Comparison of ENCODE assay signal across 10 mouse cellular contexts in the genomic region with DNA sequence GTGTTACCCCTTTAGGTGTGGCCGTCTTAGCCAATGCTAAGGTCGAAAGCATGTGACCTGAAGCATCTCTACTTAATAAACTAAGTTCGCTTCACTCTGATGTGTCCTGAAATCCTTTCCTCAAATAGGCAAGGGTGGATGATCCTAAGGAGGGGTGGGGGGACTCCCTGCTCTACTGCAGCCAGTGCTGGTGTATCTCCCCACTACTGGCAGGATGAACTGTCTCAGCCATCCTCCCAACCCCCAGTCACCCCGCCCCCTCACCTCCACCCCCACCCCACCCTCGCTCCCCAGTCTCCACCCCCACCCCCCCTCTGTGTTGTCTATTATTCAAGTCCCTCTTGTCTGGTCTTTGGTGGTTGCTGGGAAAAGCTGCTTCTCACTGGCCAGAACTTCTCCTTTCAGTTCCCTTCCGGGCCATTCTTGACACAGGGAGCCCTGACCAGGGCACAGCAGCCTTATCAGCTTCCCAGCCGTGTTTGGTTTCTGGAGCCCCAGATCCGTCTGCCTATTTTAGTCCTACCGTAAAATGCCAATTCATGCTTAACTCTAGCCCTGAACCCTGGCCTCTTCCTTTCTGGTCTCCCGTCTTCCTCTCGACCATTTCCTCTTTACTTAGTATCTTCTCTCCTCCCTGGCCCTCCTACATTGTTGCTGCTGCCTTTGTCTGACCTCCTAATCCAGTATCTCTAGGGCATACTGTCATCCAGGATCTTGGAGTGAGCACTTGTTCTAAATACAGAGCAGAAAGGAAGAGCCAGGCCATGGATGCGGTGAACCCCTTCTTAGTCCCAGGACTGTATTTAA. TPM values are rescaled to one million over a fixed set of nuclear protein-coding genes. Genes with fewer than 3 reads are reported as not detected.
DNase-seq lines count a peak whose midpoint lies in the region; ATAC-seq and TF ChIP-seq lines count a peak whose summit lies in the region.
"Had no signal": no experiment of that assay in that cellular context is flagged by ENCODE, and none has a peak within 500 bp of the region (broad histone marks: within the 10 kb centered on the region; RNA-seq: fewer than 3 reads in every experiment).

No protein-coding gene starts in this region.

- 0 out of 2 replicates have a peak overlapping the region, but pooled peaks have one; percentile 19 for H3K27ac ChIP-seq in embryonic facial prominence, embryonic 10.5 days (replicated peaks)
- H3K27ac ChIP-seq in liver, embryonic 14.5 days: peak overlapping the region; percentile 73
- no peak overlapping the region for H3K27ac ChIP-seq in cerebellum, adult 2 months (ENCODE audit: insufficient read depth, low read length)
- H3K27ac ChIP-seq: limb, embryonic 15.5 days; neural tube, embryonic 13.5 days had no signal

- peak; percentile 85 for ATAC-seq in liver, embryonic 14.5 days (ENCODE audit: insufficient read depth)

- TF ChIP-seq POLR2A in cerebellum, adult 2 months (IDR thresholded peaks at IDR 0.05; ENCODE audit: borderline replicate concordance, insufficient read depth, low read length): no peak

- H3K9me3 ChIP-seq in embryonic facial prominence, embryonic 10.5 days: no peaks in the 10 kb centered on the region
- H3K9me3 ChIP-seq in liver, embryonic 14.5 days (ENCODE audit: control insufficient read depth, low read length): no peaks in the 10 kb centered on the region
- H3K9me3 ChIP-seq: limb, embryonic 15.5 days; neural tube, embryonic 13.5 days had no signal

- peak; percentile 54; the same call in 1 of the 2 replicates for TF ChIP-seq EP300 in liver, embryonic 14.5 days (IDR thresholded peaks at IDR 0.05; ENCODE audit: low read depth)

- H3K27me3 ChIP-seq in embryonic facial prominence, embryonic 10.5 days (replicated peaks; ENCODE audit: low read depth, poor library complexity, severe bottlenecking): no peaks in the 10 kb centered on the region
- H3K27me3 ChIP-seq in liver, embryonic 14.5 days (ENCODE audit: control insufficient read depth, insufficient read depth, low read length): no peaks in the 10 kb centered on the region
- H3K27me3 ChIP-seq in cerebellum, adult 2 months (ENCODE audit: control insufficient read depth, insufficient read depth, low read length): no peaks in the 10 kb centered on the region
- H3K27me3 ChIP-seq: limb, embryonic 15.5 days; neural tube, embryonic 13.5 days had no signal

- H3K36me3 ChIP-seq in embryonic facial prominence, embryonic 10.5 days (replicated peaks): no peaks in the 10 kb centered on the region
- no peaks in the 10 kb centered on the region for H3K36me3 ChIP-seq in liver, embryonic 14.5 days (replicated peaks; ENCODE audit: control insufficient read depth, insufficient read depth, low read depth)
- H3K36me3 ChIP-seq: limb, embryonic 15.5 days; neural tube, embryonic 13.5 days had no signal

- H3K4me3 ChIP-seq in embryonic facial prominence, embryonic 10.5 days: no peak overlapping the region
- no peak overlapping the region; a peak in 1 of 4 replicates for H3K4me3 ChIP-seq in liver, embryonic 14.5 days (ENCODE audit: insufficient read depth in 1 of 2, low read depth in 2 of 2, low read length in 2 of 2)
- H3K4me3 ChIP-seq in cerebellum, adult 2 months (replicated peaks; ENCODE audit: insufficient read depth, low read depth, low read length): no peak overlapping the region
- H3K4me3 ChIP-seq: limb, embryonic 15.5 days; neural tube, embryonic 13.5 days had no signal

- peak overlapping the region; percentile 46 for H3K9ac ChIP-seq in liver, embryonic 14.5 days (replicated peaks)
- H3K9ac ChIP-seq: limb, embryonic 15.5 days; neural tube, embryonic 13.5 days had no signal

- H3K4me2 ChIP-seq in liver, embryonic 14.5 days (ENCODE audit: low read depth): peak overlapping the region; percentile 54
- H3K4me2 ChIP-seq: limb, embryonic 15.5 days; neural tube, embryonic 13.5 days had no signal

- peaks cover 7% of the 10 kb centered on the region; the same call in 1 of the 2 replicates for H3K4me1 ChIP-seq in embryonic facial prominence, embryonic 10.5 days
- H3K4me1 ChIP-seq in liver, embryonic 14.5 days (replicated peaks; ENCODE audit: control insufficient read depth in 2 of 2, insufficient read depth in 2 of 2, low read length in 1 of 2): peaks cover 18 to 38% of the 10 kb centered on the region in 2 experiments
- no peaks in the 10 kb centered on the region; the same call in 1 of the 2 replicates for H3K4me1 ChIP-seq in cerebellum, adult 2 months (ENCODE audit: control insufficient read depth, insufficient read depth, low read length)
- H3K4me1 ChIP-seq: neural tube, embryonic 13.5 days had no signal

- no peak for TF ChIP-seq CTCF in liver, embryonic 14.5 days (IDR thresholded peaks at IDR 0.05; ENCODE audit: low read depth)
- no peak for TF ChIP-seq CTCF in cerebellum, adult 2 months (IDR thresholded peaks at IDR 0.05; ENCODE audit: borderline replicate concordance, insufficient read depth, low read depth, low read length)

- DNase-seq in spleen, postnatal 36 days (ENCODE audit: low spot score in 2 of 2): peak; percentile 45 to 57
- no peak for DNase-seq in spleen, postnatal 10 days (ENCODE audit: low spot score in 2 of 2)
- no peak for DNase-seq in embryonic facial prominence, embryonic 10.5 days (ENCODE audit: low spot score)
- peak; percentile 52 to 60 (median 57) for DNase-seq in liver, embryonic 14.5 days (ENCODE audit: low read depth in 3 of 3, low spot score in 3 of 3)
- DNase-seq in thymus, postnatal 25 days: no peak
- DNase-seq in cerebellum, adult 2 months: no peak
- no peak for DNase-seq in ovary, postnatal 36 days (ENCODE audit: low spot score)
- DNase-seq: adrenal gland, adult 2 months had no signal

- 40% methylated on average over 12 of the region's 12 CpGs for WGBS in embryonic facial prominence, embryonic 10.5 days
- 8% methylated on average over 12 of the region's 12 CpGs for WGBS in liver, embryonic 14.5 days (ENCODE audit: insufficient replicate concordance)
- WGBS in cerebellum, adult 2 months: 54% methylated on average over 12 of the region's 12 CpGs

RNA-seq across cellular contexts. Expression of gene Bin2, which starts 4.4 kb away (rescaled TPM):
- 2.1 and 4.0 TPM in 2 replicates for polyA plus RNA-seq in embryonic facial prominence, embryonic 10.5 days (2016; fragmentation: Nextera tagmentation; extraction: Ambion mirVana)
- polyA plus RNA-seq in liver, embryonic 14.5 days (2012; rRNA removed): 16.5 and 17.5 TPM in 2 replicates
- 12.7 and 15.2 TPM in 2 replicates for polyA plus RNA-seq in liver, embryonic 14.5 days (2014; fragmentation: Nextera tagmentation; extraction: Ambion mirVana)
- 3.0 and 4.1 TPM in 2 replicates for polyA plus RNA-seq in cerebellum, adult 2 months (2012; rRNA removed)

RNA-seq across cellular contexts. Expression of gene Cela1, which starts 13.9 kb away (rescaled TPM):
- polyA plus RNA-seq in embryonic facial prominence, embryonic 10.5 days (2016; fragmentation: Nextera tagmentation; extraction: Ambion mirVana): 1.7 and 2.2 TPM in 2 replicates
- 8.1 and 9.5 TPM in 2 replicates for polyA plus RNA-seq in liver, embryonic 14.5 days (2012; rRNA removed)
- polyA plus RNA-seq in liver, embryonic 14.5 days (2014; fragmentation: Nextera tagmentation; extraction: Ambion mirVana): 11.5 and 13.8 TPM in 2 replicates
- 6.5 and 8.3 TPM in 2 replicates for polyA plus RNA-seq in cerebellum, adult 2 months (2012; rRNA removed)

RNA-seq across cellular contexts. Expression of gene Smagp, which starts 37.0 kb away (rescaled TPM):
- polyA plus RNA-seq in embryonic facial prominence, embryonic 10.5 days (2016; fragmentation: Nextera tagmentation; extraction: Ambion mirVana): 4.9 and 7.3 TPM in 2 replicates
- polyA plus RNA-seq in liver, embryonic 14.5 days (2012; rRNA removed): 7.3 TPM in 2 replicates
- polyA plus RNA-seq in liver, embryonic 14.5 days (2014; fragmentation: Nextera tagmentation; extraction: Ambion mirVana): 6.8 and 7.0 TPM in 2 replicates
- 3.3 and 3.7 TPM in 2 replicates for polyA plus RNA-seq in cerebellum, adult 2 months (2012; rRNA removed)

RNA-seq across cellular contexts. Expression of gene Galnt6, which starts 55.4 kb away (rescaled TPM):
- 0.05 and 0.16 TPM in 2 replicates for polyA plus RNA-seq in embryonic facial prominence, embryonic 10.5 days (2016; fragmentation: Nextera tagmentation; extraction: Ambion mirVana)
- polyA plus RNA-seq in liver, embryonic 14.5 days (2012; rRNA removed): 0.36 and 0.47 TPM in 2 replicates
- polyA plus RNA-seq in liver, embryonic 14.5 days (2014; fragmentation: Nextera tagmentation; extraction: Ambion mirVana): 0.73 and 0.84 TPM in 2 replicates
- polyA plus RNA-seq in cerebellum, adult 2 months (2012; rRNA removed): 9.0 and 13.1 TPM in 2 replicates

RNA-seq across cellular contexts. Expression of gene Dazap2, which starts 58.6 kb away (rescaled TPM):
- 200 and 212 TPM in 2 replicates for polyA plus RNA-seq in embryonic facial prominence, embryonic 10.5 days (2016; fragmentation: Nextera tagmentation; extraction: Ambion mirVana)
- 104 and 107 TPM in 2 replicates for polyA plus RNA-seq in liver, embryonic 14.5 days (2012; rRNA removed)
- polyA plus RNA-seq in liver, embryonic 14.5 days (2014; fragmentation: Nextera tagmentation; extraction: Ambion mirVana): 178 and 182 TPM in 2 replicates
- polyA plus RNA-seq in cerebellum, adult 2 months (2012; rRNA removed): 214 and 220 TPM in 2 replicates

Comparison
In these comparisons a context has a peak if more than half of its experiments do, and no peak if none do; other contexts are left out.
1. DNase-seq: peak in spleen, postnatal 36 days (2 of 2) and liver, embryonic 14.5 days (3 of 3); none in spleen, postnatal 10 days (0 of 2), embryonic facial prominence, embryonic 10.5 days (single experiment), thymus, postnatal 25 days (single experiment), cerebellum, adult 2 months (0 of 2) and ovary, postnatal 36 days (single experiment).